20 mouse cellular contexts compared by ENCODE assay signal in genomic region chr19:46693146-46693545, GRCm38 (mm10). TPM values are rescaled to one million over a fixed set of nuclear protein-coding genes. Genes with fewer than 3 reads are reported as not detected.
"Had no signal": no experiment of that assay in that cellular context is flagged by ENCODE, and none has a peak within 500 bp of the region (broad histone marks: within the 10 kb centered on the region; RNA-seq: fewer than 3 reads in every experiment).

No protein-coding gene starts in this region.

- H3K4me3 ChIP-seq: kidney, embryonic 15.5 days; limb, embryonic 12.5 days; liver, embryonic 13.5 days; neural tube, embryonic 15.5 days had no signal

- H3K9me3 ChIP-seq: kidney, embryonic 15.5 days; limb, embryonic 12.5 days; liver, embryonic 13.5 days; neural tube, embryonic 15.5 days had no signal

- H3K27me3 ChIP-seq: kidney, embryonic 15.5 days; limb, embryonic 12.5 days; liver, embryonic 13.5 days; neural tube, embryonic 15.5 days had no signal

- H3K9ac ChIP-seq: kidney, embryonic 15.5 days; limb, embryonic 12.5 days; liver, embryonic 13.5 days; liver, postnatal 0 days; neural tube, embryonic 15.5 days had no signal

- H3K4me2 ChIP-seq: kidney, embryonic 15.5 days; limb, embryonic 12.5 days; liver, embryonic 13.5 days; midbrain, embryonic 11.5 days; neural tube, embryonic 15.5 days had no signal

- ATAC-seq: liver, postnatal 0 days; midbrain, embryonic 16.5 days had no signal

- DNase-seq: kidney, adult 2 months; kidney, postnatal 25 days; liver; liver, embryonic 13.5 days; liver, postnatal 0 days; lung, postnatal 36 days; right cerebral cortex, adult 18-20 months; right cerebral cortex, postnatal 25 days; thymus, adult 2 months; thymus, postnatal 36 days had no signal

- H3K27ac ChIP-seq: kidney, embryonic 15.5 days; limb, embryonic 12.5 days; liver, embryonic 13.5 days; neural tube, embryonic 15.5 days had no signal

RNA-seq across cellular contexts. Expression of gene Cyp17a1, which starts 20.2 kb away (rescaled TPM):
- total RNA-seq: layer of hippocampus, postnatal 25 days; left cerebral cortex, adult 8-10 months; left cerebral cortex, postnatal 25 days; megakaryocyte progenitor cell, adult 5-6 weeks had no signal
- polyA plus RNA-seq: limb, embryonic 12.5 days; liver, embryonic 13.5 days; midbrain, embryonic 11.5 days; midbrain, embryonic 16.5 days; neural tube, embryonic 11.5 days; neural tube, embryonic 15.5 days had no signal
